Mouse (Mus musculus) effector memory CD4-positive, alpha-beta T cell, adult 5 months (primary cell): ENCODE results near the gene Sox15. TPM values are rescaled to one million over a fixed set of nuclear protein-coding genes. Genes with fewer than 3 reads are reported as not detected.

Source experiments
- polyA plus RNA-seq: library from polyadenylated mRNA; unstranded; fragments of 100-300 nt; shearing (Covaris generic); gene quantifications from one replicate; pipeline ENCODE4 v1.2.1, GENCODE M21; 2017

Gene Sox15
- not detected for polyA plus RNA-seq

DNA sequence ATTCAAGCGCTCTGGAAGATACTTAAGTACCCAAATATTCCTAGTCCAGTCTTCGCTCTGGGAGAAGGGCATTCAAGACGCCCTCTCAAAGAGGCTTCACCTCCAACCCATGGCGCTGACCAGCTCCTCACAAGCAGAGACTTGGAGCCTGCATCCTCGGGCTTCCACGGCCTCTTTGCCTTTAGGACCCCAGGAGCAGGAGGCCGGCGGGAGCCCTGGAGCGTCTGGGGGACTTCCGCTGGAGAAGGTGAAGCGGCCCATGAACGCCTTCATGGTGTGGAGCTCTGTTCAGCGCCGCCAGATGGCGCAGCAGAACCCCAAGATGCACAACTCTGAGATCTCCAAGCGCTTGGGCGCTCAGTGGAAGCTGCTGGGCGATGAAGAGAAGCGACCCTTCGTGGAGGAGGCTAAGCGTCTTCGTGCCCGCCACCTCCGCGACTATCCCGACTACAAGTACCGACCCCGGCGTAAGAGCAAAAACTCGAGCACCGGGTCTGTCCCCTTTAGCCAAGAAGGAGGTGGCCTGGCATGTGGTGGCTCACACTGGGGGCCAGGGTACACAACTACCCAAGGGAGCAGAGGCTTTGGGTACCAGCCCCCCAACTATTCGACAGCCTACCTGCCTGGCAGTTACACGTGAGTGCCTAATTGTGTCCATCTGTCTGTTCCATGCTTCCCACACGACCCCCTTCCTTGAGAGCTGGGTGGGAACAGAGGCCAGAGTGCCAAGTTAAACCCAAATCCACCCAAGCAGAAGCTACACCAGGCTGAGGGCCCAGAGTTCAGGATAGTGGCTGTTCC lies at the start of gene Sox15:
TSS of gene Sox15 (plus strand) at position 51 of the 801 bp plus-strand sequence.

DNA sequence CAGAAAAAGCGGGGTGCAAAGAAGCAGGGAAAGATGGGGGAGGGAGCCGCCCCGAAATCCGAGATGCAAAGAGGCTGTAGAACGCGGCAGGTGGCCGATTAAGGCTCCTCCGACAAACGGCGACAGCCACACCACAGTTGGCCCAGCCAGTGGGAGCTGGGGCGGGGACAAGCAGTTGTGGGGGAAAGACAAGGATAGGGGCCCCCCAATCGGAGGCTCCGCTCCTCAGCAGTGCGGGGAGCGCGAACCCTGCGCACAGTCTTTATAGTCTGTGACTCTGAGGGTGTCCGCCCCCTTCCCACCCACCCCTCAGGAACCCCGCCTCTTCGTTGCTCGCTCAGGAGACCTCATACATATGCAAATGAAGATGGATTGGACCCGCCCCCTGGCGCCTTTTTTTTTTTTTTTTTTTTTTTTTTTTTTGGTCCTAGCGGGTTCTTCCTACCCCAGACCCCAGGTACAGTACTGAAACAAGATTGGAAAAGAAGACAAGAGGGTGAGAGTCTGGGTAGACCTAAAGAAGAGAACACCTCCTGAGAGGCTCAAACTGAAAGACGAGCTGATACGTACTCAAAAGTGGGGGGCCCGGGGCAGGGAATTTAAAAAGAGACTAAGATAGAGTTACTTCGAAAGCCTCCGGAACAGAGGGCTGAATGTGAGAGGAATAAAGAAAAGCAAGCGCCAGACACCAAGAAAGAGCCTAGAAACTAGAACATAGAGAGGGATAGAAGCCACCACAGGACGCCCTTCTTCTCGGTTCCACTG lies 49.2 kb upstream of the Sox15 start, which contains the start of gene Atp1b2:
TSS of gene Atp1b2 (minus strand) at position 217 of the 765 bp plus-strand sequence.

DNA sequence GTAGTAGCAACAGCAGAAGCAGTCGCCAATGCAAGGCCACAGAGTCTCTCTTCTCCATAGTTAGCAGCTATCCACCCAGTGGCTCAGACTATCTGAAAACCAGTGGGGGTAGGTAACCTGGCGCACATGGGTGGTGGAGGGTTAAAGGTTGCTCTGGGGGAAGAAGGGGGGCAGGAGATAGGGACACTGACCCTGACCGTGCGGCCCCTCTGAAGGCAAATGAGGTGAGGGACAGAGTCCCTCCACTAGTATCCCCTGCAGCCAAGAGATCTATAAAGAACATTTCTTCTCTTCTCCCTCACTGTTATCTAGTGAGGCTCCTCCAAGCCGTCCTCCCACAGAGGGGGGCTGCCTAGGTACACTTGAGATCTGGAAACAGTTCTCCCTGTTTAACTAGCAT lies 37.3 kb upstream of the Sox15 start, which contains the start of gene Shbg:
TSS of gene Shbg (minus strand) at position 101 of the 400 bp plus-strand sequence.

DNA sequence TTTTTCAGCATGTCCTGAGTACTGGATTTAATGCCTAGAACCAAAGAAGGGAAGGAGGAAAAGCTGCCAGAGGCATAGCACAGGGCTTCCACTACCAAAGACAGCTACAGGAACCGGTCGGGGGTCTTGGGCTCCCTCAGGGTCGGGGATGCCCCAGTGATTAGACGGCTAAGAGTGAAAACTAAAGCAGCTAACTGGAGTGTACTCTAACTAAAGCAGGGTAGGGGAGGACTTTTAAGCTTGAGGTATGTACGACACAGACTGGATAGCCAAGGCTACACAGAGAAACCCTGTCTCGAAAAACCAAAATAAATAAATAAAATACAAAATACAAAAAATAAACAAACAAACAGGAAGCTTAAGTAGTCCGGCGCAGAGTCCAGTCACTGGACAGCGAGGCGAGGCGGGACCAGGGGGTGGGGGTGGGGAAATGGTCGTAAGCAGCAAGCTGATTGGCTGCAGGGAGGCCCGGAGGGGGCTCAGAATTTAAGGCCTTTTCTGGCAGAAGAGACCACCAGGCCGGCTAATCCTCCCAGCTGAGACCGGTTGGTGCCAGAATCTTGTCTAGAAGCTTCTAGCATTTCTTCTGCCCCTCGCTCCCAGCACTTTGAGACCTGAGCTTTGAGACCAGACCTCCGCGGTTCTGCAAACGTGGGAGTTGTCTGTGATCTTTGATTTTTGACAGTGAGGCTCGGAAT lies 33.4 kb upstream of the Sox15 start, which contains the start of gene Sat2:
TSS of gene Sat2 (plus strand) at position 454 of the 698 bp plus-strand sequence.

DNA sequence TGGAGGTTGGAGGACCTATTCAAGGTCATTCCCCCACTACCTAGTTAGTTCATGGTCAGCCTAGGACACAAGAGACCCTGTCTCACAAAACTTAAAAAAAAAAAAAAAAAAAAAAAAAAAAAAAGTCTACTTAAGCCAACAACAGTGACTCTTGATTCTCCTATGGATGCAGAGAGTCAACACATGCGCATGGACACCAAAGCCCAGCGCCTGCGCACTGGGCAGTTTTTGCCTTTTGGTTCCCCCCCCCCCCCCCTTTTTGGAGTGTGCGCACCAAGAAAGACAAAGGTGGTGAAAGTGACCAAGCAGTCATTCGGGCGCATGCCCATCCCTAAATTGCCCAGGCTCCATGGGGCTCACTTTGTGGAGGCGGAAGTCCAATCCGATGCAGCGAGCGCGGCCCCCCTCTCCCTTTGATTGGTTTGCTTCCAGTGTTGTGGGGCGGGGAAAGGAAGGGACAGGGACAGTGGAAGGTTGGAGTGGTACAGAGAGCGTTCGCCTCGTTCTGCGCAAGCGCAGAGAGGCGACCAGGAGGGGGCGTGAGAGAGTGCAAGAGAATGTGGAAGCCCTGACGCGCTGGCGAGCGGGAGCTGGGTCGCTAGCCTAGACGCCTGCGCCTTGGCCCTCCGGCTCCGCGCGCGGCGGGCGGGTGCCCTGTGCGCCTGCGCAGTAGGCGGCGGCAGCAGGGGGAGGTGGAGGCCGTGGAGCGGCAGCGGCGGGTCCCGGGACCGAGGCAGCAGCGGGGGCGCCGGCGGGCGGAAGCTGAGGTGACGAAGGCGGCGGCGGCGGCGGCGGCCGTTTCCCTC lies 22.6 kb upstream of the Sox15 start, which contains the start of gene Fxr2:
TSS of gene Fxr2 (plus strand) at position 707 of the 806 bp plus-strand sequence.

DNA sequence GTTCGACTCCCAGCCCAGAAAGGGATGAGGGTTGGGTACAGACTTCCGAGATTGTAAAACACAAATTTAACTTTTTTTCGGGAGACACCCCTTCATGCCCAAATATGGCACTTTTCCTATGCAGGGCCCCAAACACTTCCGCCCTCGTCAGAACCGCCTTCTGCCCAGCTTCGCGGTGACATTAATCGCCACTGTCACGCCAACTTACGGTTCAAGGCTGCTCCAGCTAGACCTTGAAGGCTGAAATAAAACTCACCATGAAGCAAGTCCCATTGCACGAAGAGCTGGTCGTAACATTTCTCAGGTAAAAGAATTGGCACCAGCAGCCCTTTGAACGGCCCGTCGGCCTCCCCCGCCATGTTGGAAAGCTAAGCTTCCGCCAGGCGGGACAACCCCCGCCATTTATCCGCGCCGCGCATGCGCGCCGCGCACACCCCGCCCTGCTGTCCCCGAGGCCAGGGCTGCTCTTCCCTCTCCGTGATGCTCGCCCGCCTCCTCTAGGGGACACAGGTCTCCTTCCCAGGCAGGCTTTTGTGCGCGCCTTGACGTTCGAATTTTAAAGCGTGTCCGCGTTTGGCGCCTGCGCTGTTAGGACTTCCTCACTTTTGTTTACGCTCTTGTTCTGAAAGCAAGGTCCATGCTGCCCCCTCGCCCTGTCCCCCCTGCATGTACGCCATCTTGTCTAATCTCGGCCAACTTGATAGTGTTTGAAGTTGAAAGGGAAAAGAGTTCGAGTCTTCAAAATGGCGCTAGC lies 7.3 kb downstream of the Sox15 start, which contains the start of gene Mpdu1:
TSS of gene Mpdu1 (minus strand) at position 430 of the 754 bp plus-strand sequence.

DNA sequence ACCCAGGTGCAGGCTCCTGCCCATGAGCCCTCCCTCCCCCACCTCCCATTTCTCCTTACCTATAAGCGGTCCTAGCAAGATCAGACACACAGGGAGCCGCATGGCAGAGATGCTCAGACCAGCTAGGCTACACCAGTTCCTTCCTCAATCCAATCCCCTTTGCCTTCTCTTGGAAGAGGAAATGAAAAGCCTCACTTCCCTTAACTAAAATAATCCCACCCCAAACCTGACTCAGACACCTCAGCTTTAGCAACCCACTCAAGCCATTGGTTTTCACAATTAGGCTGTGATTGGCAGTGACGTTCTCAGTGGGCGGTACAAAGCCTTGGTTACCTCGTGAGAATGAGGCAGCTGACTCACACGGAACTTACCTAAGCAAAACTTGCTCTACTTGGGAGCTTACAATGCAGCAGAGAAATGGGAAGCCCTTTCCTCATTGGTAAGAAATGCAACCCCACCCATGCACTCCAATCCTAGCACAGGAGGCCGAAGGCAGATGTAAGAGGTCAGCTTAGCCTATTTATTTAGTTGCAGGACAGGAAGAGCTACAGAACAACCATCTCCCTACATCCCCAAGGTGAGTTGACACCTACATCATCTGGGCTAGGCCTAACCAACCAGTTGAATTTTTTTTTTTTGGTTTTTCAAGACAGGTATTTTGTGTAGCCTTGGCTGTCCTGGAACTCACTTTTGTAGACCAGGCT lies 11.0 kb downstream of the Sox15 start, which contains the start of gene Cd68:
TSS of gene Cd68 (minus strand) at position 193 of the 704 bp plus-strand sequence.

DNA sequence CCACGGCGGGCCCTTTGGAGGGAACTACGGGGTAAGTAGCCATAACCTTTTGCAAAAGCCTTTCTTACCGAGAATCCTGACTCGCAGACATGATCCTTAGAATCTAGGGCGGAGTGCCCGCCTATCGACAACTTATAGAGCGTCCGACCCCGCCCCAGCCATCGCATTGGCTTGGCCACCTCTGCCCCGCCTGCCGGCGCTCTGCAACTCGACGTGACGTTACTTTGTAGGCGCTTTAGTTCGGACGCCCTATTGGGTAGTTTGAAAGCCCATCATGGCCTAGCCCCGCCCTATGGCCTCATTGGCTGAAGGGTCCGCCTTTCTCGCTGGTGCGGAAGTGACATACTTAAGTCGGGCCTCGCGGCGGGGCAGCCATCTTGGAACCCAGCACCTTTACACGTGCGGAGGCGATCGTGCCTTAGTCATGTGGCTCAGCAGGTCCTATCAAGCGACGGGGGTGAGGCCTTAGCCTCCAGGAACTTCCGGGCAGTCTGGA lies 17.1 kb downstream of the Sox15 start, which contains the start of gene Eif4a1:
TSS of gene Eif4a1 (minus strand) at position 213 of the 496 bp plus-strand sequence.

DNA sequence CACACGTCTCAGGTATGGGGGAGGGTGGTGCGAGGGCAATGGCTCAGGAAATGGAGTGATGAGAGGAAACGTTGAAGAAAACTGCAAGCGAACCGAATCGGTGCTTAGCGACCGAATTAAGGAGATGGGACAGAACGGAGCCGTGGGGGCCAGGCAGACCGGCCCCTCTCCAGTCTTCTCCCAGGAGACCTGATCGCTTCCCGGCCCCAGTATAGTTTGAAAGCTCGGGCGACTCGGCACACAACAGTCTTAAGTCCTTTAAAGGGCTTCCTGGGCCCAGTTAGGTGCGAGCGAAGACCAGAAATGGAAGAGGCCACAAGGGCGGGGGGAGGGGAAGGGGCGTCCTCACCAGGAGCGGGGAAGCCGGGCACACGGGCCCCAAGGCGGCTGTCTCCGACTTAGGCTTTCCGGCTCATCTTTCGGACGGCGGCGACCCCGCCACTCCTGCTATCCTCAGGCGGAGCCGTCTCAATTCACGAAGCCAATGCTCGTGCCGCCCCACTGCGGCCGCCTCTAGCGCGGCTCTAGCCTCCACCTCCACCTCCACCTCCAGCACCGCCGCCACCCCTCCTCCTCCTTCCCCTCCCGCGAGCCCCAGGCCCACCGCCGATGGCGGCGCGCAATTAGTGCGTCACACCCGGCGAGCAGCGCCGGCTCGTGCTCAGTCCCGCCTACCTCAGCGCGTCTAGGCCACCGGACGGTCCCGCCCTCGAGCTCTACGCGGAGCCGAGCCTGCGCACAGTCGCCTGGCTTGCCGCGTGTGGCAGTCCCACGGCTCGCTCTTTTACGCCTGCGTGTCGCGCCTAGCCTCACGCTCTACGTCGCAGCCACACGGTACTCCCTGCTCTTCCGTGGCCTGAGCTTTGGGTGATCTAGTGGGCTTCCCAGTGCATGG lies 26.4 kb downstream of the Sox15 start, which contains the start of gene Senp3:
TSS of gene Senp3 (minus strand) at position 771 of the 895 bp plus-strand sequence.

DNA sequence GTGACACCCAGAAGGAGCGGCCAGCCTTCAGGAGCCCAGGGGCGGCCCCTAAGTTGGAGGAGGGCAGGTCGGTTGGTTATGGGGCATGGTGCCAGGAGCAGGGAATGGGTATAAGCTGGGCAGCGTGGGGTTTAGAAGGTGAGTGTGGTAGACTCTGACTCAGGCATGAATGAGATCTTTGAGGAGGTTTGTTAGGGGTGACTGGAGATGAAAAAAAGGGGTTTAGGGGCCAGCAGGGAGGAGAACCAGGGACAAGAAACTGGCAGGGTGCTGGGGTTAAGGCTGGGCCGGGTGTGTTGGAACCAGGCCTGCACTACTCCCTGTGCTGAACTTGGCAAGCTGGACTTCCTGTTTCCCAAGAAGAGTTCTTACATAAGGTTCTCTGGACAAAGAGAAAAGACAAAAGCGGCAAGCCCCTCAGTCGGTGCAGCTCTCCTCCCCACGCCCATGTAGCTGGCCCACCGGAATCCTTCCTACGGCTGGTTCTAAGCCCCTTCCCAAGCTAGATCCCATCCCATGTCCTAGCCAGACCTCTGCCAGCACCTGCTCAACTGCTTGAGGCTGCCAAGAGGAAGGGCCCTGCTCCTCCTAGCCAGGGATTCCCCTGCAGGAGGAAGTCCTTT lies 30.5 kb downstream of the Sox15 start, which contains the start of gene Tnfsf13:
TSS of gene Tnfsf13 (minus strand) at position 259 of the 623 bp plus-strand sequence.

DNA sequence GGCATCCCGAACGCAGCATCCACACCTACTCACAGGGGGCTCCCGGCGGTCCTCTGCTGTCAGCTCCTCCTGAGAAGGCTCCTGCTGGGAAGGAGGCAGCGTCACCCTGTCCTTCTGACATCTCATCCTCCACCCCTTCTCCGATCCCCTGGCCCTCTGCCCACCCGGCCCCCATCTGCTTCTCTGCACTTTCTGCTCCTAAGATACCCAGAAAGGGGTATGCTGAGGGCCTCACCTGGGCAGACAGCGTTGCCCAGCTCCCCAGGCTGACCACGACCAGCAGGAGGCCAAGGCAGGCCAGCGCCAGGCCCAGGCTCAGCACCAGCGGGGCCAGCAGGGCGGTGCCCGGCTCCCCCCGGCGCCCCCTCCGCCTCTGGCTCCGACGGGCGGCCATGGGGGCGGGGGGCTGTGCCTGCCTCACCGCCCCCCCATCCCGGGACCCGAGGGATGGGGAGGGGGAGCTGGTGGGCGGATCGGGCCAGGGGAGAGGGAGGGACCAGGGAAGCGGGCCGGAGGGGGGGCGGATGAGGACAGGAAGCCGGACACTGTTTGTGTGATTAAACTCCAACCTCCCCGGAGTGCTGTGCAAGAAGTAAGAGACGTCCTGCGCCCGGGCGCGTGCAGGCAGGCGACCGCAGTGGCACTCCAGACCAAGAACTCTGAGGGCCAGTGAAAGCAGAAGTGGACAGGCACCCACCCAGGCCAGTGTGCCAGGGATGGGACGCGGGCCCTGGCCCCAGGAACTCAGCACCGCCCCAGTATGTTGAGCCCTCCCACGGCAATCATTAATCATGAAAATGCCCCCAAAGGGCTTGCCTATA lies 40.5 kb downstream of the Sox15 start, which contains the start of the genes Tnfsf12 and Tnfsfm13:
TSS of gene Tnfsf12 (minus strand) at position 489 of the 821 bp plus-strand sequence.
TSS of gene Tnfsfm13 (minus strand) at position 738 of the 821 bp plus-strand sequence.

Other genes starting within 250 kb of the Sox15 start
- 49.6 TPM for gene Kdm6b, start 241.6 kb upstream of the Sox15 start, polyA plus RNA-seq
- not detected for gene Dnah2, start 106.2 kb upstream of the Sox15 start, polyA plus RNA-seq
- gene Efnb3, start 95.1 kb upstream of the Sox15 start, polyA plus RNA-seq = not detected
- 11.0 TPM for gene Wrap53, start 75.1 kb upstream of the Sox15 start, polyA plus RNA-seq
- gene Trp53, start 75.0 kb upstream of the Sox15 start, polyA plus RNA-seq = 180 TPM
- not detected for gene Atp1b2, start 49.4 kb upstream of the Sox15 start, polyA plus RNA-seq
- gene Shbg, start 37.4 kb upstream of the Sox15 start, polyA plus RNA-seq = not detected
- not detected for gene Sat2, start 33.3 kb upstream of the Sox15 start, polyA plus RNA-seq
- gene Fxr2, start 22.3 kb upstream of the Sox15 start, polyA plus RNA-seq = 70.3 TPM
- gene Mpdu1, start 7.3 kb downstream of the Sox15 start, polyA plus RNA-seq = 39.4 TPM
- 4.3 TPM for gene Cd68, start 10.8 kb downstream of the Sox15 start, polyA plus RNA-seq
- 908 TPM for gene Eif4a1, start 17.1 kb downstream of the Sox15 start, polyA plus RNA-seq
- gene Senp3, start 26.8 kb downstream of the Sox15 start, polyA plus RNA-seq = 32.0 TPM
- not detected for gene Tnfsf13, start 30.5 kb downstream of the Sox15 start, polyA plus RNA-seq
- gene Tnfsf12, start 40.5 kb downstream of the Sox15 start, polyA plus RNA-seq = not detected
- not detected for gene Tnfsfm13, start 40.8 kb downstream of the Sox15 start, polyA plus RNA-seq
- gene Polr2a, start 103.3 kb downstream of the Sox15 start, polyA plus RNA-seq = 60.5 TPM
- gene Slc35g3, start 106.7 kb downstream of the Sox15 start, polyA plus RNA-seq = not detected
- 7.6 TPM for gene Zbtb4, start 110.6 kb downstream of the Sox15 start, polyA plus RNA-seq
- 1.4 TPM for gene Chrnb1, start 140.6 kb downstream of the Sox15 start, polyA plus RNA-seq
- gene Fgf11, start 146.5 kb downstream of the Sox15 start, polyA plus RNA-seq = not detected
- gene Tmem102, start 150.3 kb downstream of the Sox15 start, polyA plus RNA-seq = not detected
- gene Gm39566, start 160.0 kb downstream of the Sox15 start, polyA plus RNA-seq = not detected
- not detected for gene Spem2, start 163.2 kb downstream of the Sox15 start, polyA plus RNA-seq
- gene Spem1, start 166.9 kb downstream of the Sox15 start, polyA plus RNA-seq = not detected
- not detected for gene Nlgn2, start 182.5 kb downstream of the Sox15 start, polyA plus RNA-seq
- gene Tmem256, start 183.2 kb downstream of the Sox15 start, polyA plus RNA-seq = 42.5 TPM
- gene Plscr3, start 191.1 kb downstream of the Sox15 start, polyA plus RNA-seq = 9.2 TPM
- gene Tnk1, start 203.4 kb downstream of the Sox15 start, polyA plus RNA-seq = not detected
- gene Tmem95, start 222.7 kb downstream of the Sox15 start, polyA plus RNA-seq = not detected
- gene Kctd11, start 226.1 kb downstream of the Sox15 start, polyA plus RNA-seq = 0.11 TPM
- gene Acap1, start 240.2 kb downstream of the Sox15 start, polyA plus RNA-seq = 462 TPM
- 0.80 TPM for gene 2810408A11Rik, start 245.7 kb downstream of the Sox15 start, polyA plus RNA-seq
- 5.4 TPM for gene Neurl4, start 245.8 kb downstream of the Sox15 start, polyA plus RNA-seq